Mouse (Mus musculus): Measurements from ENCODE around the gene Iqgap1.

Iqgap1 gene

DNA sequence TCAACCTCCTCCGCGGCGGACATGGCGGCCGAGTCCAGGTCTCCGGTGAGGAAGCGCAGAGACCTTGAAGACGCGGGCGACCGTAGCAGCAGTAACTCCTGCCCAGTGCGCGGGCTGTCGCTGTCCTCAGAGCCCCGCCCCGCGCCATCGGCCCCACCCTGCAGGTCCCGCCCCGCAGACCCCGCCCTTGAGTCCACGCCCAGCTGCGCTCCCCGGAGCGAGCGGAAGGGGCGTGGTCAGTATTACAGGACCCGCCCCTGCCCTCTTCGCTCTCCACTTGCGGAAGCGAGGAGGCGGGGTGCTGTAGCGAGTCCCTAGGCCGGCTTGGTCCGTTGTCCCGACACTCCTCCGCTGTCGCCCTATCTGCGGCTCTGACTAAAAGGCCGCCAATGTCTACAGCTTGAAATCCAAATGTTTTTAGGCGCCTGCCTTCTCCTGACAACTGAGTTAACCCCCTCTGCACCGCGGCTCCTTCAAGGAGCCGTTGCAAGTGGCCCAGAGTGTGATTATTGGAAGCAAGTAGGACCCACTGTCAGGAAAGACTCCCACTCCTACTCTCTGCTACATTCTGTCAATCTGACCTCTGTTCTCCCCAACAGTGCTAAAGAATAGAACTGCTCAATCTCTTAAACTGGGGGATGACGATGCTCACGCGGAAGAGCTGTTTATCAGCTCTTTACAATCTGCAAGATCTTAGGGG is 22.5 kb downstream of the Iqgap1 start:
- DNase-seq (ENCODE audit: low spot score in 2 of 2), result peak; percentile 87 to 93

DNA sequence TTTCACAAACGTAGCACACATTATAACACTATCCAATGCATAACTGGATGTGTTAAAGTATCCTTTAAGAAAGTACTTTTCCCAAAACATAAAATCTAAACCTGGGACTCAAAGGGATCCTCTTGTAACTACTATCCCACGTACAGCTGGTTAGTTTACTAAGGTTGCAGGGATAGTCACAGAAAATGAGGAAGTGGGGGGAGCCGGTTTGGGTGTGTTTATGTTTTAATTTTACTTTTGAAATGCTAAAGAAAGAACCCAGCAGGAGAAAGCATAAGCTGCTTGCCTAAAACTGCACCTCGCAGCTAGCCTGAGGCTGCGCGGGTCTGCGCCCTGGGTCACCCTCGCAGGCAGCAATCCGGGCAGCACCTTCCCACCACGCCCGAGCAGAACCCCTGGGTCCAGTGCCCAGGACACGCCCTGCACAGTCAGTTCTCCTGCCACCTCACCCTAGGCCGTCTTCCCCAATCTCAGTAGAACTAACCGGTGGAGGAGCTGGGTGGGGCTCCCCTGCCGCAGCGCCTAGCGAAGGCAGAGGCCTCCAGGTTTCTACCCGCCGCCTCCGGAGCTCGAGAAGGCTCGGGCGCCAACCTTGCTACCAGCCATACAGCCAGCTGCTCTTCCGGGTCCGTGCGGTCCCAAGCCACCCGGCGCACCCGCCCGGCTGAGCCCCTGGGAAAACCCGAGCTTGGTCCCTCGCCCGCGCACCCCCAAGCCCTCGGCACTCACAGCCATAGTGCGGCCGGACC is 23.2 kb downstream of the Iqgap1 start:
- peak in 1 of 2 experiments; percentile 14 for DNase-seq (ENCODE audit: low spot score in 2 of 2)

DNA sequence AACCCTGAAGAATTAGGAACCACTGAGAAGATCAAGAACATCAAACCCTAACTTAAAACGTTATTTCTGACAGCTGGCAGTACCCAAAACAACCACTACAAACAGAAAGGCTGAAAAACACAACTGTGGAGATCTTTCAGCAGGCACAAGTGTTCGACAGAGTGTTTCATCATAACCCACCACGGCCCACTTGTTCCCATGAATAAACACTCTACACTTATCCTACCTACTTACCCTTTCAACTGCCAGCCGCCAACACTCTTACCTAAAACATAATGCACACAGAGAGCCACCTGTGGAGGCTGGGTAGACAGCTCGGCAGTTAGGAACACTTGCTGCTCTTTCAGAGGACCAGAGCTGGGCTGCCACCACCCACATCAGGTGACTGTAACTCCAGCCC is 26.5 kb downstream of the Iqgap1 start:
- no peak for DNase-seq (ENCODE audit: low spot score in 2 of 2)

DNA sequence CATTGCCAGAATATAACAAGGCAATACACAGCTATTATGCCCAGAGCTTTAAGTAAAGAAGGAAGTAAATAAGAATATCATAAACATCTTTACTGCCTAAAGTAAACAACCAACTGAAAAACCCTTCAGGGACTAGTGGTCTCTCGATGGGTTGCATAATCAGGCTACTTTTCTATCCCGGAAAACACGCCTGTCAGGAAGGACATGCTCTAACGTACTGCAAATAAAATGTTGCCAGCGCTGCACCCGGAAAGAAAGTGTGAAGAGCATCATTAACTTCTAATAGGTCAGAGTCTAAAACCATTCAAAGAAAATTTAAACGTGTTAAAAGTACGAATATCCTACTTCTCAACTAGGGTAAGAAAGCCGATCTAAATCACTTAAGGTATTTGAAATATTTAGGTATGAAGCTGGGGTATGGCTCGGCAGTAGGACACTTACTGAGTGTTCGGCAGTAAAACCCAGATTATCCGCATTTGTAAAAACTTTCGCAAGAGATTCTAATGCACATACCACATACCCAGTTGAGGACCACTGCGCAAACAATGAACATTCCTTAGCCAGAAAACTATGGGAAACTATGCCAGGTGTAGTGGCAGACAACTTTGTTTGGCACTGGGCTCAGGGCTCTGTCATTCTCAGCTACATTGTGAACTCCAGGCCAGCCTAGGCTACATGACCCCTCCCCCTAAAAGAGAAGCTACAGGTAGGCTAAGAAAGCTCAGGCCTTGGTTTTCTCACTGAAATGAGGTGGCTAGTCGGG is 28.8 kb downstream of the Iqgap1 start:
- no peak for DNase-seq (ENCODE audit: low spot score in 2 of 2)

DNA sequence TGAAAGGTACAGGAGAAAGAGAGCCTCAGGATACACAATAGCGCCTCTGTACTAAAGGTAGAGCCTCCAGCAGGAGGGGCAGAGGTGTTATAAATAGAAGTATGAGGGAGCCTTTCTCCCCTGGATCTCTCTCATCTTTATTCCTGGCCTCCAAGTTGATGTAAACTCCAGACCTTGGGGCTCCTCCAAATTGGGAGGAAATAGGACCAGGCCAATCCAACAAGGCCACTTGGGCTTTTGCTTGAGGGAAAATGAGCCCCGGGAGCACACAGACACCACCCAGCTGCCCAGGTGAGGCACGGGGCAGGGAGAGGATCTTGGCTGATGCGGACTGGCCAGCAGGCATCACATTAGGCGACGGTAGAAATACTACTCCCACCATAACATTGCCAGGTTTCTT is 29.5 kb downstream of the Iqgap1 start:
- DNase-seq (ENCODE audit: low spot score in 2 of 2), result no peak

DNA sequence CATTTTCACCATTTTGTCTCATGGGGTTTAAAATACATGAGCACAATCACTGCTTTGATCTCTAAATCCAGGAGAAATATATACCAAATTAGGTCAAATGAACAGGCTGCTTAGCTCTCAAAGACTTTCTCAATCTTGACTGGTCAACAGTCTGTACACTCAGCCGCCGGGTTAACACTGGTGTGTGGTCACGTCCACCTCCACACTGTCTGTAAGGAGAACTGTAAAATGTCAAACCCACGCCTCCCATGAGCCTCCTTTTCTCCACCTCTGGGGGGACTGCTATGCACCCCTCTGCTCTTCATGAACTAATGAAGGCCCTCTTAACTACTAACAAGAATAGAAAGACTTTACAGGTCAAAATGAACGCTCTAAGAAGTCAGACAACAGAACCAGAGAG is 36.2 kb downstream of the Iqgap1 start:
- no peak for DNase-seq (ENCODE audit: low spot score in 2 of 2)

DNA sequence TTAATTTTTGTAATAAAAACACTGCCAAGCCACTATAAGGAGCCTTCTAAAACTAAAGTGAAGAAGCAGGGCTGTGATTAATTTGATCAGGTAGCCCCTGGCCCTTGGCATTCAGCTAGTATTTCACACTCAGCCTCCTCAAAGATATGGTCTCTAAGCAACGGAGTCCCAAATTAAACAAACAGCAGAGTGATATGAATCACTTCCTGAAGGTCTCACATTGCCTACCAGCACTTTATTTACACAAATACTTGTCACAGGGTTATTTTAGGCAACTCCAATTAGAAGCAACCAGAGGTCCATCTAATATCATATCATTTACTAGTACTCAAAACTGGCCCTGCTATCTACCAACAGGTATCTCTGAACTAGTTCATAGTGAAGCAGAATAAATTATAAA is 36.7 kb downstream of the Iqgap1 start:
- DNase-seq (ENCODE audit: low spot score in 2 of 2), result no peak

DNA sequence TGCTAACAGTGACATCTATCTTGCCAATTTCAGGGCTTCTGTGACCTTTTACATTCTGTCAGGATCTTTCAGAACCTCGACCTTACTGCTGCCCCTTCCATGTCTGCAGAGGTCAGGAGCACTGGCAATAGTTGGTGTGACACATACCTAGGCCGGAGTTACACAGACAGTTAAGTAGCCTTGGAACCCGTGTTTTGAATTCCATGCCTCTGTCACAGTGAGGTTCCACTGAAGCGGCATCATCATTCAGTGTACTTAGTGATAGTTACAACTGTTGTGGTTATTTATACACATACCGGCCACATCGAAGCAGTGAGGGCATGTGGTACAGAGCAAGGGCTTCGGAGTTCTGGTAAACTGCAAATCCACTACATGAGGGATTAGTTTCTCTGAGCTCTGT is 37.8 kb downstream of the Iqgap1 start:
- no peak for DNase-seq (ENCODE audit: low spot score in 2 of 2)

DNA sequence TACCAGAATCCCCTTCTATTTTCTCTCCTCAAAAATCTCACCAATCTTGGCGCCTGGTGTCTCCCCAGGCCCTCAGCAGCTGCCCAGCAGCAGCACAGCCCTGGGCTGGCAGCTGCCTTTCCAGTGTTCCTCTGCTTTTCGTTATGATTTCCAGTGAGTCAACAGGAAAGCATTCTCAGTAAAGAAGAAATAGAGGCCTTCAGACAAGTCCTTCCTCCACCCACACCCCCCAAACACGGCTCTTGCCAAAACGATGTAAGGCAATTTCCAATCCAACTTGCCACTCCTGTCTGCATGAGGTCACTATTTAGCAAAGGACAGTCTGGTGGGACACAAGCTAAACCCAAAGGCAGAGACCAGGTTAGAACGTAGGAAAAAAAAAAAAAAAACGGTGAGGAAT is 39.0 kb downstream of the Iqgap1 start:
- no peak for DNase-seq (ENCODE audit: low spot score in 2 of 2)

DNA sequence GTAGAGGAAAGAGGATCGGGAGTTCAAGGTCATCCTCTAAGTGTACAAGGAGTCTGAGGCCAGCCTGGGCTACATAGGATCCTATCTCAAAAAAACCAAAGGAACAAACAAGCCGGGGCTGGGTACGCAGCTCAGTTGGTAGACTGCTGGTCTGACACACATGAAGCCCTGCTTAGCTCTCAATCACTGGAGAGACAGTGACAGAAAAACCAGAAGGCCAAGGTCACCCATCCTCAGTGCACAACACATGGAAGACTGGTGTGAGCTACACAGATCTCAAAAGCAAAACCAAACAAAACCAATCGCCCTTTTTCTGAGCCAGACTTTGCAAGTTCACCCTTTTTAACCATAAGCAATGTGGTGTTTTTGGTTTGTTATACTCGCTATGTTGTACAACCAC is 41.9 kb downstream of the Iqgap1 start:
- DNase-seq (ENCODE audit: low spot score in 2 of 2), result no peak

DNA sequence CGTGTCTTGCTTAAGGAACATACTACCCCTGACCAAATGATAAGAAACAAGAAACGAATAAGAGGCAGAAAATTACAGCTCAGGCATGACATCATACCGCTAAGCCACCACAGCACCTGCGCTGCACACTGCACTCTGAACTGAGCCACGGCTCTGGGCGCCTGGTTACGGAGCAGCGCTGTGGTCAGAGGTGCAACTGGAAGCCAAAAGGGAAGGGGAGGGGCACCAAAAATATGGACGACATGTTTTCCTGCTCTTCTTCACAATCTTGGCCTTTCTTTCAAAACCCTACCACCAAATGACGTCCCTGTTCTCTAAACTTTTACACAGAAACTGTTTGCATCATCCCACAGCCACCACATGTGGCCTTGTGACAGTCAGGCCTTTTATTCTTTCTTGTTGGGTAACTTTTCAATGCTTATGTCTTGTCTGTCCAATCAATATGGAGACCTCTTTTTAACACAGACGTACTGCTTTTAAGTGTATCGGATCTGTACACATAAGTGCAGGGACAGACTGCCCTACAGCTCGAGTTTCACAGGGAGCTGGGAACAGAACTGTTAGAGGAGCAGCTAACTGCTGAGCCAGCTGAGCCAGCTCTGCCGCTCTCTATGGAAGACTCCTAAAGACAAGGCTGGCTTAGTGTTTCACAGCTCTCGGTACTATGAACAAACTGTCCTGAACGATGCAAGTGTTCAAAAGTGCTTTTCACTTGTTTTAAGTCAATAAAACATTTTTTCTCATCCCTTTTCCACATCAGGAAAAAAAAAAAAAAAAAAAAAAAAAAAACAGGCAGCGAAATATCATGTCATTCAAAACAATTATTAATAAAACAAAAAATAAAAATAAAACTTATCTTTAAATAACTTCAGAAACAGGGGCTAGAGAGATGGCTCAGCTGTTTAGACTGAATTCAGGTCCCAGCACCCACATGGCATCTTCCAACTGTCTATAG is 43.3 kb downstream of the Iqgap1 start:
- DNase-seq (ENCODE audit: low spot score in 2 of 2), result no peak

DNA sequence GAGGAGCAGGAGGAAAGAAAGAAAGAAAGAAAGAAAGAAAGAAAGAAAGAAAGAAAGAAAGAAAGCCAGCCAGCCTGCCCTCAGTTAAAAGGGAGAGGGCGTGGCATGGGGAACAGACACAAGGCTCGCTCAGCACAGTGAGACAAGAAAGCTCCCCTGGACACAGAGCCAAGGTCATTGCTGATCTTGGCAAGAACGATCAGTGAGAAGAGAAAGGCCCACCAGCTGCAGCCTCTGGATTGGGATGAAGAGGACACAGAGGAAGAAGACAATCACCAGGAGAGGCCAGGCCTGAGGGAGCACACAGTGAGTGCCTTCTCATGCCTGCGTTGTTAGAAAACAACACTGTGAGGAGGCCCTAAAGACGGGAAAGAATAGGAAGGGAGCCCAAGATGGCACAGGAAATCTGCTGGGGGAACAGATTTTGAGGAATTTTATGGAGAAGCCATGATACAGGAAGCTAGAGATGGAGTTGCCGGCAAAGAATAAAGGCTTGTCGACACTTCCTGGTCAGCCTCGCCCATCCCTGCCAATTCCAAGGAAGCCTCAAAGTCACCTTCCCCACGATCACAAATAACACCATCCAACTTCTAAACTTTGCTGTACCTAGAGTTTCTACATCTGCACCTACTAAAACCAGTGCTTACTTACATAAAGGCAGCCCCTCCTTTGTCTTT is 44.2 kb downstream of the Iqgap1 start:
- DNase-seq (ENCODE audit: low spot score in 2 of 2), result no peak

DNA sequence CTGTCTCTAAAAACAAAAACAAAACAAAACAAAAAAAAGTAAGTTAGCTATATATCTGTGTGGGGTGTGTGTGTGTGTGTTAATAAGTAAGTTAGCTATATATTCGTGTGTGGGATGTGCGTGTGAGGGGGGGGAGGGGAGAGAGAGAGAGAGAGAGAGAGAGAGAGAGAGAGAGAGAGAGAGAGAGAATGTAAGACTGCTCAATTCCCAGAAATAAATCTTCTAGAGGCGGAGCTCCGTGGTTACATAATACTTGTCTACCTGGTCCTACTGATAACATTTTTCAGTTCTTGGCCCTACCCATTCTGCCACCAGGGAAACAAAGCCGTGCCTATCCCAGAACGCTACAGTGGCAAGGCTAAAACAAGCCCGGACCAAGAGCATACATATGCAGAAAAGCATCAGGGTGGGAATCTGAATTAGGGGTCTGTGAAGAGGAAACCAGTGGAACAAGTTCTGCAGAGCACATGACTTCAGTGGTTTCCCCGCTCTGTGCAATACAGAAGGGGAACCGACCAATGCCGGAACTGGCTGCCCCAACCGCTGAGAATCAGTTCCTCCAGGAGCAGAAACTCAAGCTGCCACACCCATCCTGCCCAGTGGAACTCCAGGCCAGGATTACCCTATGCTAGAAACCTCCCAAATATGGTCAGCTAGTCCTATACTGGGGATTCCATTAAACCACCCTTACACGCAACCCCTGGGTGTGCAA is 46.7 kb downstream of the Iqgap1 start:
- no peak for DNase-seq (ENCODE audit: low spot score in 2 of 2)

DNA sequence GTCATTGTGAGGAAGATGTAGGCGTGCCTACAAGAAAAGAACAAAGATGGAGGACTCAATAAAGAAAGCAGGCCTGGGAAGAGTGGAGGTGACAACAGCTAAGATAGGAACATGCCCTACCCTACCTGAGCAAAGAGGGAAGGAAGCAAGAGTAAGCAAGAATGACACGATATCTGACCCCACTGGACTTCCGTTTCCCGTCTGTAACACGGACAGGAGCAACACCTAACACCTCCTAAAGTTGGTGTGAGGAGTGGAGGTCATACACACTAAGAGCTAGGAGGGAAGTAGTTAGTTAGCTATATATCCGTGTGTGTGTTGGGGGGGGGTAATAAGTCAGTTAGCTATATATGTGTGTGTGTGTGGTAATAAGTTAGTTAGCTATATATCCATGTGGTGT is 47.4 kb downstream of the Iqgap1 start:
- DNase-seq (ENCODE audit: low spot score in 2 of 2), result no peak

DNA sequence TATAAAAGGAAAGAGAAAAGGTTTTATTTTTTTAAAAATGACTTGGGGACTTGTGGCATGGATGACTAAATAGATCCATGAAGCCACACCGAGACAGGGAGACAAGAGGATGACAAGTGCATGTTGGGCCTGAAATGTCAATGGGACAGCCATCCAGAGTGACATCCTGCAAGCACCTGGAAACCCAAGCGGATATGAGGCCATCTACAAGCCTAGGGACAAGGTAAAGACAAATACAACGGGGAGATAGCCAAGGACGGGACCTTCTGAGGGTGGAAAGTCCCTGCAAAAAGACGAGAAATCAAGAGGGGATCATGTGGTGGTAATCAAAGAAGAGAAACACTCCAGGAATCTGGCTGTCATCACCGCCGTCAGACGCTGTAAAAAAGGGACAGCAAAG is 48.6 kb downstream of the Iqgap1 start:
- DNase-seq (ENCODE audit: low spot score in 2 of 2), result no peak

DNA sequence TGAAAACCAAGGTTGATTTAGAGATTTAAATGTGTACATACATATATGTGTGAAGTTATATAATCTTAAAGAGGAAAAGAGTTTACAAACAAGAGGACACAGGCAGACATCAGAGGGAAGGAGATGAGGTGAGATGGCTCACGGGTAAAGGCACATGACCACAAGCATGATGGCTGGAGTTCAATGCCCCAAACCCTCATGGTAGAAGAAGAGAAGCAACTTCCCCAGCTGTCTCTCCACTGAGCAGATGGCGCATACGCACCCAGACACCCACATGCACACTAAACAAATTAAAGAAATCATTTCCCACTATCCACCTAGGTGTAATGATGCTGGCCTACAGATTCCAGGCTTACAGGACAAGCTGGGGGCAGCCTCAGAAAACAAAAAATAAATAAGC is 49.7 kb downstream of the Iqgap1 start:
- peak in 1 of 2 experiments; percentile 24 for DNase-seq (ENCODE audit: low spot score in 2 of 2)

DNA sequence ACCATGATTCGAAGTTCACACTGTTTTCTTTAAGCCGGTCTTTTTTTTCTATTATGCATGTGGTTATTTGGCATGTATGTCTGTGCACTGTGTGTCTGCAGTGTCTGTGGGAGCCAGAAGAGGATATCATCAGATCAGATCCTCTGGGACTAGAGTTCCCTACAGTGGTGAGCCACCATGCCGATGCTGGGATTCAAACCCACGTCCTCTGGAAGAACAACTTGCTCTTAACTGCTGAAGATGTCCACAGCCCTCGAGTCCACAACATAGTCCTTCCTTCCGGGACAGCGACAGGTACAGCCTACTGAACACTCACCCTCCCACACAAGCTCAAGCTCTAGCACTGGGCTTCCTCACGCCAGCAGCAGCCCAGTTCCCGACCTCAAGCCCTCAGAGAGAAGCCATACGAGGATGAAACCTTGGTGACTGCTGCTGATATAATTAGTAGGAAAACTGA is 50.3 kb downstream of the Iqgap1 start:
- no peak for DNase-seq (ENCODE audit: low spot score in 2 of 2)

DNA sequence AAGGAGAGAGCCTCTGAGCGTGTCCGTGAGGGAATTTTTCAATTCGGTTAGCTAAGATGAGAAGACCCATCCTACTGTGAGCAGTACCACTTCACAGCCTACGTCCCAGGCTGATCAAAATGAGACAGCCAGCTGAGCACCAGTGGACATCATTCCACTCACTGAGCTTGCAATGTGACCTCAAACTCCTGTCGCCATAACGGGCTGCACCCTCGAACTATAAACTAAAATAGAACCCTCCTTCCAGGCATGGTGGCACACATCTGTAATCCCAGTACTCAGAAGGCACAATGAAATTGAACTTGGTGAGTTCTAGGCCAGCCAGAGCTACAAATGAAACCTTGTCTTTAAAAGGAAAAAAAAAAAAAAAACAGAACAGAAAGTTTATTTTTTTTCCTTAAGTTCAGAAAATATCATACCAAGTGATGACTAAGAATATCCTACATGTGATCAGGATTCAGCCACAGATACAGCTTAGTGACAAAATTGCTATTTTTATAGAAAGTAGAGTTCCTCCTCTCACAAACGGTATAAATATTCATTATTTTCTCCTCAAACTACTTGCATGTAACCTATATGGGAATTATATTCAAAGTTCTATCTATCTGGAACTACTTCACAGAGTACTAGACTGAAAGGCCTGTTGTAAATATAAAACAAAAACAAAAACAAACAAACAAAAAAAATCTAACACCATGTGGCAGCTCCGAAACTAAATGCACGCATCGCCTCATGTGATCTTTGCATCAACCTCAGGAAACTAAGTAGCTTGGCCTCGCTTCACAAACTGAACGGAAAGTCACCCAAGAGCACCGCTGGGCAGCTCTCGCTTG is 50.9 kb downstream of the Iqgap1 start:
- DNase-seq (ENCODE audit: low spot score in 2 of 2), result no peak
